Mouse (Mus musculus): ENCODE results near the gene Tmem259.

- TF ChIP-seq CTCF (IDR thresholded peaks at IDR 0.05; ENCODE audit: insufficient read depth, low read depth, low read length) (no peak), POLR2A (IDR thresholded peaks at IDR 0.05; ENCODE audit: insufficient read depth, low read depth, low read length) (no peak)
Observed at GRCm38 (mm10) chr10:80024229-80025043, 40.3 kb upstream of the Tmem259 start.

Data from olfactory bulb, adult 2 months (tissue).